Mouse (Mus musculus): Measurements from ENCODE around the gene Adh5. TPM values are rescaled to one million over a fixed set of nuclear protein-coding genes. Genes with fewer than 3 reads are reported as not detected.

The Adh5 gene
- polyA plus RNA-seq (2017; shearing (Covaris generic)), result 100 to 1,000 TPM; 117 to 122 TPM

- peak; percentile 96 for ATAC-seq
These were observed at the start of gene Adh5 for GRCm38 (mm10) chr3:138442612-138443464. Adh5 (plus strand) TSS chr3:138443093.

GRCm38 (mm10) chr3:138404872-138405271, 38.0 kb upstream of the Adh5 start:
- ATAC-seq, result no peak

- no peak for ATAC-seq
These were observed 37.6 kb upstream of the Adh5 start for GRCm38 (mm10) chr3:138405341-138405740.

- ATAC-seq, result no peak
These were observed 37.1 kb upstream of the Adh5 start for GRCm38 (mm10) chr3:138405840-138406239.

- no peak for ATAC-seq
These were observed 35.0 kb upstream of the Adh5 start for GRCm38 (mm10) chr3:138407920-138408319.

GRCm38 (mm10) chr3:138409585-138409984, 33.3 kb upstream of the Adh5 start:
- ATAC-seq, result no peak

GRCm38 (mm10) chr3:138410211-138410610, 32.7 kb upstream of the Adh5 start:
- ATAC-seq, result no peak

GRCm38 (mm10) chr3:138415121-138415690, 27.7 kb upstream of the Adh5 start, which contains the start of gene Adh4:
Adh4 (plus strand) TSS chr3:138415466.
- no peak for ATAC-seq

GRCm38 (mm10) chr3:138419369-138419768, 23.5 kb upstream of the Adh5 start:
- ATAC-seq, result peak; percentile 77

GRCm38 (mm10) chr3:138420385-138420784, 22.5 kb upstream of the Adh5 start:
- peak; percentile 41 for ATAC-seq

- peak; percentile 26 for ATAC-seq
These were observed 19.2 kb upstream of the Adh5 start for GRCm38 (mm10) chr3:138423664-138424063.

- peak; percentile 45 for ATAC-seq
These were observed 18.6 kb upstream of the Adh5 start for GRCm38 (mm10) chr3:138424247-138424646.

GRCm38 (mm10) chr3:138430360-138430976, 12.4 kb upstream of the Adh5 start:
- ATAC-seq, result no peak

- ATAC-seq, result peak; percentile 85
These were observed 11.1 kb upstream of the Adh5 start for GRCm38 (mm10) chr3:138431835-138432234.

GRCm38 (mm10) chr3:138438716-138439115, 4.2 kb upstream of the Adh5 start:
- no peak for ATAC-seq

- no peak for ATAC-seq
These were observed 690 bp upstream of the Adh5 start for GRCm38 (mm10) chr3:138442203-138442602.

GRCm38 (mm10) chr3:138443465-138443771, 525 bp downstream of the Adh5 start:
- no peak for ATAC-seq

- ATAC-seq, result no peak
These were observed 5.4 kb downstream of the Adh5 start for GRCm38 (mm10) chr3:138448077-138448860.

- no peak for ATAC-seq
These were observed 9.3 kb downstream of the Adh5 start for GRCm38 (mm10) chr3:138452169-138452568.

GRCm38 (mm10) chr3:138454234-138454633, 11.3 kb downstream of the Adh5 start:
- no peak for ATAC-seq

- ATAC-seq, result no peak
These were observed 12.0 kb downstream of the Adh5 start for GRCm38 (mm10) chr3:138454711-138455435.

GRCm38 (mm10) chr3:138458441-138458840, 15.5 kb downstream of the Adh5 start:
- ATAC-seq, result no peak

All from activated CD4-positive, CD25-positive, alpha-beta regulatory T cell, adult 4 months (primary cell).